Mouse (Mus musculus) heart, embryonic 14.5 days (tissue): ENCODE results near the gene Wnt3a. TPM values are rescaled to one million over a fixed set of nuclear protein-coding genes. Genes with fewer than 3 reads are reported as not detected.

ENCODE experiments used
- ATAC-seq: fragments of 200-750 bp; cut with Nextera tagmentation; 2 replicates; pipeline ENCODE4 v1.8.0; 2017; ENCODE audit warnings: low read depth, moderate TSS enrichment; ENCODE audit not compliant: insufficient number of reproducible peaks, insufficient read depth, low FRiP score
- H3K27ac ChIP-seq, 2 experiments: fragments of 200-500 bp in 1 of 2; fragments of 300-500 bp in 1 of 2; sonication (generic) in 1 of 2; replicated peaks in 1 of 2; 2 replicates each; pipeline ENCODE4 v1.5.1; 2012 to 2014; ENCODE audit warnings: low read depth in 2 of 2, low read length in 2 of 2, control low read depth in 1 of 2, mild to moderate bottlenecking in 1 of 2, mixed read lengths in 1 of 2; ENCODE audit not compliant: control insufficient read depth in 1 of 2, insufficient read depth in 1 of 2
- H3K27me3 ChIP-seq: fragments of 300-500 bp; sonication (generic); 2 replicates; pipeline ENCODE4 v1.6.1; 2014; ENCODE audit warnings: mild to moderate bottlenecking, low read length, control low read depth; ENCODE audit not compliant: control insufficient read depth, insufficient read depth
- H3K36me3 ChIP-seq: fragments of 300-500 bp; sonication (generic); 2 replicates; pipeline ENCODE4 v1.6.1; 2014; ENCODE audit warnings: mild to moderate bottlenecking, control low read depth, low read length, mixed read lengths; ENCODE audit not compliant: control insufficient read depth, insufficient read depth
- H3K4me1 ChIP-seq, 2 experiments: fragments of 200-500 bp in 1 of 2; fragments of 300-500 bp in 1 of 2; sonication (generic) in 1 of 2; 2 replicates each; pipeline ENCODE4 v1.6.1; 2012 to 2014; ENCODE audit warnings: low read length in 2 of 2, control low read depth in 1 of 2, mixed read lengths in 1 of 2; ENCODE audit not compliant: control insufficient read depth in 2 of 2, insufficient read depth in 2 of 2
- H3K4me2 ChIP-seq: fragments of 300-500 bp; sonication (generic); 2 replicates; pipeline ENCODE4 v1.6.1; 2014; ENCODE audit warnings: mild to moderate bottlenecking, low read length
- H3K4me3 ChIP-seq, 2 experiments: fragments of 200-500 bp in 1 of 2; fragments of 300-500 bp in 1 of 2; sonication (generic) in 1 of 2; 2 replicates each; pipeline ENCODE4 v1.5.1; 2012 to 2014; ENCODE audit warnings: low read length in 2 of 2, mild to moderate bottlenecking in 2 of 2, control low read depth in 1 of 2, low read depth in 1 of 2, moderate library complexity in 1 of 2; ENCODE audit not compliant: control insufficient read depth in 1 of 2, insufficient read depth in 1 of 2
- H3K9ac ChIP-seq: fragments of 300-500 bp; sonication (generic); 2 replicates; pipeline ENCODE4 v1.6.1; 2014; ENCODE audit warnings: mild to moderate bottlenecking, low read length
- H3K9me3 ChIP-seq: fragments of 300-500 bp; sonication (generic); 2 replicates; pipeline ENCODE4 v1.6.1; 2016; ENCODE audit warnings: low read length, control low read depth; ENCODE audit not compliant: control insufficient read depth
- whole genome bisulfite sequencing: fragments of 180-500 bp; shearing (Covaris S2); extraction: QIAGEN DNeasy Blood & Tissue Kit; methylation state at CpG from one replicate; pipeline ENCODE4 v1.1.7; 2014; 5-methylcytosine and 5-hydroxymethylcytosine counted together
- polyA plus RNA-seq: library from polyadenylated mRNA; unstranded; fragments of >200 nt; fragmentation: Nextera tagmentation; extraction: Ambion mirVana; gene quantifications from 2 replicates; pipeline ENCODE4 v1.2.1, GENCODE M21; 2014

Wnt3a gene
- polyA plus RNA-seq, 1 experiment from 2014 or later, result not detected

DNA sequence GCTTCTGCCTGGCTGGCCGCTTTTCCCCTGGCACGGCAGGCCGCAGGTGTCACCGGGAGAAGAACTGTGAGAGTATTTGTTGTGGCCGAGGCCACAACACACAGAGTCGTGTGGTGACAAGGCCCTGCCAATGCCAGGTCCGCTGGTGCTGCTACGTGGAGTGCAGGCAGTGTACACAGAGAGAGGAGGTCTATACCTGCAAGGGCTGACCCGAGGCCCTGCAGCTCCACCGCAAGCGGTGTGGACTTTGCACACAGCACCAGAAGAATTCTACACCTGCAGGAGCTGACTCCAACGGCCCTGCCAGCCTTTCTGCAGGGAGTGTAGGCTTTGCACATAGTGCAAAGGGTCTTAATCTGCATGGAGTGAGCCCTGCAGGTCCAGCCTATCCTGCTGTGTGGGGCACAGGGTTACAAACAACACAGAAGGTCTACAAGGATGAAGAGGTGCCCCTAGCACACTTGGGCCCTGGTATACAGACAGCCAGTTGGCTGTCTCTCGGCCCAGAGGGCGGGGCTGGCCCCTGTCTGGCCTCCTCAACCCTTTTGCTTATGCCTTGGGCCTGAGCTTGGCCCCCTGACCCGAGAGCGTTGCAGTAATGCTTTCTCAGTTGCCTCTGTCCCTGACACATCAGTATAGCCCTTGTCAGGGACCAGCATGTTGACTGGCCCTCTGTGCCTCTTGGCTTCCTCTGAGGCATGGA is 40.8 kb upstream of the Wnt3a start:
- Histone ChIP-seq H3K27me3 (no peaks in the 10 kb centered on the region), H3K9me3 (no peaks in the 10 kb centered on the region), H3K4me3 (no peak overlapping the region), H3K9ac (no peak overlapping the region), H3K4me1 (peaks cover 0 to 4% of the 10 kb centered on the region in 2 experiments; a peak in 1 of 4 replicates), H3K27ac (no peak overlapping the region), H3K4me2 (no peak overlapping the region), H3K36me3 (no peaks in the 10 kb centered on the region)
- WGBS, result 79% methylated on average over 16 of the region's 16 CpGs
- no peak for ATAC-seq

DNA sequence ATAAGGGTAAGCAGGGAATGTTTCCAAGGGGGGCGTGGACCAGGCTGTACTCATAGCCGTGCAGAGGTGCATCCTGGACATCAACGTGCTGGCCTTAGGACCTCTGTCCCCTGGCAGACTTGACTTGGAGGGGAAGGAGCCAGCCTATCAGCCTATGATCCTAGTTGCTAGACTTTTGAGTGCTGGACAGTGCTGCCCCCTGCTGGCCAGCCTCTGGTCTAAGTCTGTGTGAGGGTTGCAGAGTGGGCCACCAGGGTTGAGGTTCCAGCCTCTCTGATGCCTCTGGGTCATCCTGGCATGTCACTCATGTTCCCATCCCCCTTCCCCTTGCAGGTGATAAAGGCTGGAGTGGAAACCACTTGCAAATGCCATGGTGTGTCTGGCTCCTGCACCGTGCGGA is 40.0 kb upstream of the Wnt3a start:
- H3K27me3 ChIP-seq, result no peaks in the 10 kb centered on the region
- H3K4me3 ChIP-seq, result no peak overlapping the region
- ATAC-seq, result no peak
- no peaks in the 10 kb centered on the region for H3K4me1 ChIP-seq
- H3K4me2 ChIP-seq, result no peak overlapping the region
- H3K36me3 ChIP-seq, result no peaks in the 10 kb centered on the region
- no peak overlapping the region for H3K9ac ChIP-seq
- H3K9me3 ChIP-seq, result no peaks in the 10 kb centered on the region
- 45% methylated on average over 5 of the region's 5 CpGs for WGBS
- H3K27ac ChIP-seq, result no peak overlapping the region

DNA sequence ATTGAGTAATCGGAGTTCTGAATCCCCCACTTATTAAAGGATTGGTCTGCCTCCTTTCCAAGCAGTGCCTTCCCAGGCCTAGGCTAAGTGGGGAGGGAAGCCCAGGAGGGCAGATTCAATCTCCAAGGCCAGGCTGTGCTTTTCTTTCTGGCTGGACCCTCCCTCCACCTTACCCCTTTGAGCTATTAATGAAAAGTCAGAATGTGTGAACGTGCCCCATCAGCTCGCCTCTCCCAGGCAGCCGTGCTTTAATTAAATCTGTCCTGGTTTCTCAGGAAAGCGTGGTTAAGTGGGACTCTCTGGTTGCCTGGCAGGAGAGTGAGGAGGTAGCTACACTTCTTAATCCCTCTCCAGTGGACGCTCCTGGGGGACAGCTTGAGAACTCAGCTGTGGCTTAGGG is 39.1 kb upstream of the Wnt3a start:
- H3K36me3 ChIP-seq, result no peaks in the 10 kb centered on the region
- ATAC-seq, result no peak
- 41% methylated on average over 6 of the region's 6 CpGs for WGBS
- no peak overlapping the region for H3K4me3 ChIP-seq
- H3K9ac ChIP-seq, result no peak overlapping the region
- no peaks in the 10 kb centered on the region for H3K9me3 ChIP-seq
- no peak overlapping the region for H3K27ac ChIP-seq
- no peaks in the 10 kb centered on the region for H3K27me3 ChIP-seq
- no peak overlapping the region for H3K4me2 ChIP-seq
- H3K4me1 ChIP-seq, result peaks cover 0 to 3% of the 10 kb centered on the region in 2 experiments; a peak in 2 of 4 replicates

DNA sequence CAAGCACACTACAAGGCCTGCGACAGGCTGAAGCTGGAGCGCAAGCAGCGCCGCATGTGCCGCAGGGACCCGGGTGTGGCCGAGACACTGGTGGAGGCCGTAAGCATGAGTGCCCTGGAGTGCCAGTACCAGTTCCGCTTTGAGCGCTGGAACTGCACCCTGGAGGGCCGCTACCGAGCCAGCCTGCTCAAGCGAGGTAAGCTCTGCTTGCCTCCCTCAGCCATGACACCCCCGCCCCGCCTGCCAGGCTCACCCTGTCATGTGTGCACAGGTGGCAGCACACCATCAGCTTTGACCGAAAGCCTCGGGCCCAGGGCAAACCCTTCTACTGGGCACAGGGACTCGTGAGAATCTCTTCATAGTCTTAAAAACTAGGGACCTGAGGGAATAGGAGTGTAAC is 37.1 kb upstream of the Wnt3a start:
- no peak overlapping the region for H3K4me2 ChIP-seq
- ATAC-seq, result no peak

DNA sequence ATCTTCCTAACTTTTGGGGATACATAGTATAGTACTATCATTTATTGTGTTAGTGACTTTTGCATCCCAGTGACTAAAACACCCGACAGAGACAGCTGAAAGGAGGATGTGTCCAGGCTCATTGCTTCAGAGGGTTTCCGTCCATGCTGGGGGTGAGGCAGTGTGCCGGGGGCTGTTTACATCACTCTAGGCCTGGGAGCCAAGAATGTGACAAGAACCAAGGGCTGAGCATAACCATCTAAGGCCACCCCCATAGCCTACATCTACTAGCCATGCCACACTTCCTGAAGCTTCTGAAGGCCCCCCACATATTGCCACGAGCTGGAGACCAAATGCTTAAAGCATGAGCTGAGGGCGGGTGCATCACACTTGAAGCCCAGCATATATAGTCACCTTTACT is 34.2 kb upstream of the Wnt3a start:
- H3K36me3 ChIP-seq, result no peaks in the 10 kb centered on the region
- no peaks in the 10 kb centered on the region for H3K27me3 ChIP-seq
- H3K4me2 ChIP-seq, result no peak overlapping the region
- peaks cover 0 to 3% of the 10 kb centered on the region in 2 experiments; a peak in 2 of 4 replicates for H3K4me1 ChIP-seq
- ATAC-seq, result no peak
- H3K27ac ChIP-seq, result no peak overlapping the region
- 53% methylated on average over 5 of the region's 5 CpGs for WGBS
- no peak overlapping the region for H3K4me3 ChIP-seq
- H3K9ac ChIP-seq, result no peak overlapping the region
- H3K9me3 ChIP-seq, result no peaks in the 10 kb centered on the region

More for the DNA sequence above, 37.1 kb upstream of the Wnt3a start:
- no peak overlapping the region for H3K27ac ChIP-seq
- peaks cover 0 to 3% of the 10 kb centered on the region in 2 experiments; a peak in 2 of 4 replicates for H3K4me1 ChIP-seq
- no peaks in the 10 kb centered on the region for H3K36me3 ChIP-seq
- no peak overlapping the region for H3K4me3 ChIP-seq
- WGBS, result 85% methylated on average over 18 of the region's 18 CpGs
- H3K27me3 ChIP-seq, result no peaks in the 10 kb centered on the region
- H3K9me3 ChIP-seq, result no peaks in the 10 kb centered on the region
- no peak overlapping the region for H3K9ac ChIP-seq

DNA sequence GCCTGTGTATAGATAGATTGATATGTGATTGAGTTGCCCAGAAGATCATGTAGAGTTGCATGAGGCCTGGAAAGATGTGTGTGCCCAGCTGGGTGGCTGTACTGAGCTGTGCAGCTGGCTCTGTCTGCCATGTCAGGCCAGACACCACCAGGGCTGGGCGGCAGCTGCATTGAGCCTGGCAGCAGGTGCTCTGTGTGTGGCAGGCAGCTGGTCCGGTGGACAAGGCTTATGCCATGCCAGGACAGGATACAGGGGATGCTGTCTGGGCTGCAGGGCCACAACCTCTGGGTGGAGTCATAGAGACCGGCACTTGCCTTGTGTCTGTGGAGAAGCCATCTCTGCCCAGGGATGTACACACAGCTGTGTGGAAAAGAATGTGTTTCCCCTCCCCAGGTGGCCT is 32.4 kb upstream of the Wnt3a start:
- H3K27me3 ChIP-seq, result no peaks in the 10 kb centered on the region
- no peak overlapping the region for H3K4me3 ChIP-seq
- H3K9me3 ChIP-seq, result no peaks in the 10 kb centered on the region
- H3K36me3 ChIP-seq, result no peaks in the 10 kb centered on the region
- H3K4me2 ChIP-seq, result no peak overlapping the region
- H3K27ac ChIP-seq, result no peak overlapping the region
- WGBS, result 74% methylated on average over 3 of the region's 3 CpGs
- ATAC-seq, result no peak
- peaks cover 0 to 3% of the 10 kb centered on the region in 2 experiments; a peak in 2 of 4 replicates for H3K4me1 ChIP-seq
- H3K9ac ChIP-seq, result no peak overlapping the region

DNA sequence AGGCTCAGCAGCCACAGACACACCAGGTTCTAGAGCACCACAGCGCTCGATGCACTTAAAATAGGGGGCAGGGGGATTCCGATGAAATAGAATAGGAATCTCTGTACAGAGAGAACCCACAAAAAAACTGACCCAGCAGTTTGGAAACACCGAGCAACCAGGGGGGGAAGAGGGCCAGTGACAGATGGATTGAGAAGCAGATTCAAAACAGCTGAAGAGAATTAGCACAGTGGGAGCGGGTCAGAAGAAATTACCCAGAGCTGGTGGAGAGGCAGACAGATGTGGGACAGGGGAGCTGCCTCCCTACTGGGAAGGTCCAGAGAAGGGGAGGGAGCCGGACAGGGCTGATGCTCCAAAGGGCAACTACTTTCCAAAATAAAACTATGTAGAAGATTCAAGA is 26.0 kb upstream of the Wnt3a start:
- no peak overlapping the region for H3K4me3 ChIP-seq
- ATAC-seq, result no peak
- H3K27me3 ChIP-seq, result peaks cover 9% of the 10 kb centered on the region; the same call in 1 of the 2 replicates
- H3K9me3 ChIP-seq, result no peaks in the 10 kb centered on the region
- WGBS, result 62% methylated on average over 6 of the region's 6 CpGs
- no peak overlapping the region for H3K9ac ChIP-seq
- peaks cover 6 to 11% of the 10 kb centered on the region in 2 experiments; a peak in 2 of 4 replicates for H3K4me1 ChIP-seq
- no peak overlapping the region for H3K4me2 ChIP-seq
- no peaks in the 10 kb centered on the region for H3K36me3 ChIP-seq
- no peak overlapping the region for H3K27ac ChIP-seq

DNA sequence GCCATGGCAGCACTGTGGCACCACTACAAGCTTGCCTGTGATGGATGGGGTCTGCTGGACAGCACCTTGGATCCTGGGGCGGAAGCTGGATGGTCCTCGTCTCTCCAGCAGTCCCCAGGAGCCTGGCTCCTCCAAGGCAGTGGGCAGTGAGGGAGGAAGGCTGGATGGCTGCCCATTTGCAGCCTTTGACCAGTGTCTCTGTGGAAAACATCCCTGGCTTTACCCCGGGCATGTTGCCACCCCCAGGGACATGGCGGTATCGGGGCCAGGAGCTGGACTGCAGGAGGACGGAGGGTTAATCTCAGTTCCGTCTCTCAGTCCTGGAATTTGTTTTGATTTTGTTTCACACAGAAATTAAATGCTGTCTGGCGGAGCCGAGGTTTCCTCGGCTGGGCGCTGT is 23.4 kb upstream of the Wnt3a start:
- H3K27me3 ChIP-seq, result peaks cover 15% of the 10 kb centered on the region; the same call in 1 of the 2 replicates
- peaks cover 10 to 16% of the 10 kb centered on the region in 2 experiments; a peak in 3 of 4 replicates for H3K4me1 ChIP-seq
- no peaks in the 10 kb centered on the region for H3K36me3 ChIP-seq
- WGBS, result 57% methylated on average over 11 of the region's 11 CpGs
- no peak overlapping the region for H3K9ac ChIP-seq
- no peak overlapping the region for H3K4me2 ChIP-seq
- H3K27ac ChIP-seq, result no peak overlapping the region
- no peak overlapping the region for H3K4me3 ChIP-seq
- ATAC-seq, result no peak
- no peaks in the 10 kb centered on the region for H3K9me3 ChIP-seq
